Mouse (Mus musculus) forebrain, postnatal 0 days (tissue): ENCODE measurements around the gene Aif1. TPM values are rescaled to one million over a fixed set of nuclear protein-coding genes. Genes with fewer than 3 reads are reported as not detected.
A peak's percentile ranks its signal among the peaks of the same experiment; 100 is the strongest.

Experiments used
- ATAC-seq: fragments of 200-750 bp; cut with Nextera tagmentation; 2 replicates; pipeline ENCODE4 v1.8.0; 2017; ENCODE audit warnings: mild to moderate bottlenecking, moderate library complexity
- DNase-seq: peaks from one replicate; pipeline ENCODE4 v3.0.0-alpha.2; 2015
- H3K27ac ChIP-seq: fragments of 300-500 bp; sonication (generic); 2 replicates; pipeline ENCODE4 v1.5.1; 2014; ENCODE audit warnings: low read depth, mild to moderate bottlenecking, antibody characterized with exemption, low read length, moderate library complexity, mixed read lengths
- H3K27me3 ChIP-seq: fragments of 300-500 bp; sonication (generic); 2 replicates; pipeline ENCODE4 v1.6.1; 2014; ENCODE audit warnings: mild to moderate bottlenecking, low read length, mixed read lengths; ENCODE audit not compliant: insufficient read depth
- H3K36me3 ChIP-seq: fragments of 300-500 bp; sonication (generic); 2 replicates; pipeline ENCODE4 v1.6.1; 2014; ENCODE audit warnings: mild to moderate bottlenecking, moderate library complexity; ENCODE audit not compliant: insufficient read depth
- H3K4me1 ChIP-seq: fragments of 300-500 bp; sonication (generic); 2 replicates; pipeline ENCODE4 v1.6.1; 2014; ENCODE audit warnings: antibody characterized with exemption; ENCODE audit not compliant: insufficient read depth
- H3K4me2 ChIP-seq: fragments of 300-500 bp; sonication (generic); 2 replicates; pipeline ENCODE4 v1.6.1; 2014; ENCODE audit warnings: low read depth, mild to moderate bottlenecking, moderate library complexity
- H3K4me3 ChIP-seq: fragments of 300-500 bp; sonication (generic); 2 replicates; pipeline ENCODE4 v1.5.1; 2014; ENCODE audit warnings: low read depth, low read length, mixed read lengths
- H3K9ac ChIP-seq: fragments of 300-500 bp; sonication (generic); 2 replicates; pipeline ENCODE4 v1.6.1; 2014; ENCODE audit warnings: mild to moderate bottlenecking
- H3K9me3 ChIP-seq: fragments of 300-500 bp; sonication (generic); 2 replicates; pipeline ENCODE4 v1.6.1; 2016; ENCODE audit warnings: low read length
- CTCF ChIP-seq: sonication (generic); IDR thresholded peaks from 2 replicates; pipeline ENCODE4 v1.5.1; 2016; ENCODE audit warnings: antibody characterized with exemption, control low read depth, low read depth
- WGBS: fragments of 180-500 bp; shearing (Covaris S2); extraction: QIAGEN DNeasy Blood & Tissue Kit; methylation state at CpG from one replicate; pipeline ENCODE4 v1.1.7; 2014; 5-methylcytosine and 5-hydroxymethylcytosine counted together
- polyA plus RNA-seq: library from polyadenylated mRNA; unstranded; fragments of >200 nt; fragmentation: Nextera tagmentation; extraction: Ambion mirVana; gene quantifications from 2 replicates; pipeline ENCODE4 v1.2.1, GENCODE M21; 2015
- total RNA-seq: library from RNA; depleted of rRNA; stranded (reverse); fragments of >200 nt; gene quantifications from 2 replicates; pipeline ENCODE4 v1.2.3, GENCODE M21; 2014

Aif1 gene
- total and polyA plus RNA-seq, 2 experiments from 2014 or later: 1.9 to 8.4 TPM

DNA sequence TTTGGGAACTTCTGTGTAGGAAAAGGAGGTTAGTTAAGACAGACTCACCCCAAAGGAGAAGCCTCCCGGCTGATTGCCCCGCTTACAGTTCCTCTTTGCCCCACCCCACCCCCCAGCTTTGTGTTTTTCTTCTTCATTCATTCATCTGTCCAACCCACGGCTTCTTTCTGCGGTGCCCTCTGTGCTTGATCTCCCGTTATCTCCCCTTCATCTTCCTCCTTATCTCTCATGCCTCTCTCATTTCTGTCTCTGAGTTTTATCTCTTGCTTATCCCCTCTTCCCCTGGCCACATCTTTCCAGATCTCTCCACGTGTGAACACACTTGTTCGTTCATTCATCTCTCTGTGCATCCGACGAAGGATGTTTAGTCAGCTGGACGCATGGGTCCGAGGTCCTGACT, 25.3 kb upstream of the Aif1 start:
- Histone ChIP-seq H3K9me3 (no peaks in the 10 kb centered on the region), H3K4me3 (no peak overlapping the region), H3K27ac (no peak overlapping the region), H3K9ac (no peak overlapping the region), H3K4me2 (no peak overlapping the region), H3K4me1 (0 out of 2 replicates have a peak, but pooled peaks cover under 1% of the 10 kb centered on the region), H3K36me3 (no peaks in the 10 kb centered on the region), H3K27me3 (peaks cover 5% of the 10 kb centered on the region)
- no peak for DNase-seq
- no peak for ATAC-seq
- WGBS: 82% methylated on average over 11 of the region's 11 CpGs
- TF ChIP-seq CTCF: no peak

DNA sequence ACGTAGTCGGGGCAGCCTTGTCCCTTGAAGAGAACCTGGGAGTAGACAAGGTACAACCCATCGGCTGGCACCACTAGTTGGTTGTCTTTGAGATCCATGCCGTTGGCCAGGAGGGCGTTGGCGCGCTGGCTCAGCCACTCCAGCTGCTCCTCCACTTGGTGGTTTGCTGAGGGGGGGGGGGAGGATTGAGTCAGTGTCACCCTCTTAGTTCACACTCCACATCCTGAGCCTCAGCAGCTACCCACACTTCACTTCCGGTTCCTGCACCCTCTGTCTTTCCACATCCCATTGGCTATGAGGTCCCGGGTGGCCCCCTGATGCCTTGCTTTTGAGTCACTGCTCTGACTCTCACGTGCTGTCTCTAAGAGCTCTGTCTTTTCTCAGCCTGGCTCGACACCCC, 24.5 kb upstream of the Aif1 start:
- Histone ChIP-seq H3K9ac (no peak overlapping the region), H3K4me3 (no peak overlapping the region), H3K4me2 (no peak overlapping the region), H3K27me3 (peaks cover 7% of the 10 kb centered on the region), H3K36me3 (no peaks in the 10 kb centered on the region), H3K9me3 (no peaks in the 10 kb centered on the region), H3K4me1 (0 out of 2 replicates have a peak, but pooled peaks cover 7% of the 10 kb centered on the region), H3K27ac (no peak overlapping the region)
- whole genome bisulfite sequencing: 87% methylated on average over 11 of the region's 11 CpGs
- no peak for DNase-seq
- TF ChIP-seq CTCF: no peak
- no peak for ATAC-seq

DNA sequence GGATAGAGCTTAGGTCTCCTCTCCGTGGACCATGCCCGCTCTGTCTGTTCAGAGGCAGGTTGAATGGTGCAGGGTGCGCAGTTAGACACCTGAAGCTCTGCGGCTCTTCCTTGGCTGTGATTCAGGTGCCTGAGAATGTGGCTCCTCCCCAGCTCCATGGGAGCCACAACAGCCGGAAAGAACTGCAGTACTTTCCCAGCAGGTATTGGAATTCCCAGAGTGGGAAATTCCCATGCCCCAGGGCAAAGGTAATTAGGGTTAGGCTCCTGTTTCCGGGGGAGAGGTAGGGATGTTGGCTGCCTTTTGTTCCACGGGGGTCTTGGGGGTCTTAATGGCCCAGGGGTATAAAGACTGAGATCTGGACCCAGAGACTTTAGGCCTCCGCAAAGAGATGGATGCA, 23.1 kb upstream of the Aif1 start:
- no peak overlapping the region for H3K4me3 ChIP-seq
- no peaks in the 10 kb centered on the region for H3K36me3 ChIP-seq
- WGBS: 27% methylated on average over 8 of the region's 8 CpGs
- no peak for DNase-seq
- no peak overlapping the region for H3K9ac ChIP-seq
- ATAC-seq: no peak
- no peaks in the 10 kb centered on the region for H3K9me3 ChIP-seq
- TF ChIP-seq CTCF: no peak
- H3K27ac ChIP-seq: no peak overlapping the region
- no peak overlapping the region for H3K4me2 ChIP-seq
- 0 out of 2 replicates have a peak, but pooled peaks cover 10% of the 10 kb centered on the region for H3K4me1 ChIP-seq
- peaks cover 12% of the 10 kb centered on the region for H3K27me3 ChIP-seq

DNA sequence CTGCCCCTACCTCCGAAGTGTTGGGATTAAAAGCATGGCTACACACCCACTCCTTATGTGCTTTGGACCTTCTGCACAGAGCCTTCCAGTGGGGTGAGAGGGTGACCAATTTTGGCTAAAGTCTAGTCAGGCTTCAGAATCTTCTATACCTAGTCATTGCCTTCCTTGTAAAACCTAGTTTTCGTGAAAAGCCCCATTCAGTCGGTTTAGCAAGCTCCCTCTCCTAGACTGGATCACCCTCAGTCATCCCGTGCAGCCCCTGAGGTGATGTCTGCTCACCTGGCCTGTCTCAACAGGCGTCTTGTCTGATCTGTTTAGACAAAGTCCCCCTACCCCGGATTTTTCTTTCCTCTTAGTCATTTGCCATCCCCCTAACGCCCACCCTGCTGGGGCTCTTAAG, 22.2 kb upstream of the Aif1 start:
- ATAC-seq (no peak), DNase-seq (no peak)
- Histone ChIP-seq H3K27ac (no peak overlapping the region), H3K27me3 (peaks cover 12% of the 10 kb centered on the region), H3K4me3 (no peak overlapping the region), H3K9ac (no peak overlapping the region), H3K4me2 (no peak overlapping the region), H3K9me3 (no peaks in the 10 kb centered on the region), H3K36me3 (no peaks in the 10 kb centered on the region), H3K4me1 (0 out of 2 replicates have a peak, but pooled peaks cover 10% of the 10 kb centered on the region)
- no peak for TF ChIP-seq CTCF
- WGBS: 63% methylated on average over 7 of the region's 7 CpGs

DNA sequence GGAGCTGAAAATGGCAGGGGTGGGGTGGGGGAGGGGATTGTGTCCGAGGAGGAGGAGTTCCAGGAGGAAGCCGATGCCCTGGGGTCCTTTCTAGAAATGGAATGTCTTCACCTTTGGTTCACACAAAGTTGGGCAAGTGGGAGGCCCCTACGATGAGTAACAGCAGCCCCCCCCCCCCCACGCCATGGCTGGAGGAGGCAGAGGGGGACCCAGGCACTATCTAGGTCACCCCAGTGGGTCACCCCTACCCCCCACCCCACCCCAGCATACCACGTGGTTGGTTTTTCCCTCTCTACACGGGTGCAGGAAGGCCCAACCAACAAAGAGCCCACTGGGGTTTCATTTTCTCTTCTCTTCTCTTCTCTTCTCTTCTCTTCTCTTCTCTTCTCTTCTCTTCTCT, 21.3 kb upstream of the Aif1 start:
- H3K9ac ChIP-seq: no peak overlapping the region
- WGBS: 51% methylated on average over 5 of the region's 6 CpGs
- ATAC-seq (no peak), DNase-seq (no peak)
- H3K27ac ChIP-seq: no peak overlapping the region
- no peaks in the 10 kb centered on the region for H3K9me3 ChIP-seq
- no peak overlapping the region for H3K4me3 ChIP-seq
- 0 out of 2 replicates have a peak, but pooled peaks cover 10% of the 10 kb centered on the region for H3K4me1 ChIP-seq
- TF ChIP-seq CTCF: no peak
- no peaks in the 10 kb centered on the region for H3K36me3 ChIP-seq
- peaks cover 12% of the 10 kb centered on the region for H3K27me3 ChIP-seq
- H3K4me2 ChIP-seq: no peak overlapping the region

DNA sequence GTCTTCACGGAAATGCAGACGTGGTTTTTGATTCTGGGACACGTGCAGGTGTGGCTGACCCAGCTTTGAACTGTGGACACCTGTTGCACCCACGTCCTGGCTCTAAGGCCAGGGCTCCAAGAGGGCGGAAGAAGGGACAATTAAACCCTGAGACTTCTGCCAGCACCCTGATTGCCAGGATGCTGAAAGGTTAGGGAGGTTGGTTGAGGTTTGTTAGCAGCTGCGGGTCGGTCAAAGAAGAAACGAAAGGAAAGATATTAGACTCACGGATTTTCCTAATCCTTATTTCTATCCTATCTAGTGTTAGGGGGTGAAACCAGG, 20.4 kb upstream of the Aif1 start:
- Histone ChIP-seq H3K4me1 (0 out of 2 replicates have a peak, but pooled peaks cover 10% of the 10 kb centered on the region), H3K9me3 (no peaks in the 10 kb centered on the region), H3K27me3 (peaks cover 12% of the 10 kb centered on the region), H3K27ac (no peak overlapping the region), H3K36me3 (no peaks in the 10 kb centered on the region), H3K4me3 (peak overlapping the region; percentile 38), H3K4me2 (peak overlapping the region; percentile 64), H3K9ac (peak overlapping the region; percentile 23; the same call in 1 of the 2 replicates)
- WGBS: 28% methylated on average over 9 of the region's 9 CpGs
- ATAC-seq: no peak
- no peak for TF ChIP-seq CTCF
- no peak for DNase-seq

DNA sequence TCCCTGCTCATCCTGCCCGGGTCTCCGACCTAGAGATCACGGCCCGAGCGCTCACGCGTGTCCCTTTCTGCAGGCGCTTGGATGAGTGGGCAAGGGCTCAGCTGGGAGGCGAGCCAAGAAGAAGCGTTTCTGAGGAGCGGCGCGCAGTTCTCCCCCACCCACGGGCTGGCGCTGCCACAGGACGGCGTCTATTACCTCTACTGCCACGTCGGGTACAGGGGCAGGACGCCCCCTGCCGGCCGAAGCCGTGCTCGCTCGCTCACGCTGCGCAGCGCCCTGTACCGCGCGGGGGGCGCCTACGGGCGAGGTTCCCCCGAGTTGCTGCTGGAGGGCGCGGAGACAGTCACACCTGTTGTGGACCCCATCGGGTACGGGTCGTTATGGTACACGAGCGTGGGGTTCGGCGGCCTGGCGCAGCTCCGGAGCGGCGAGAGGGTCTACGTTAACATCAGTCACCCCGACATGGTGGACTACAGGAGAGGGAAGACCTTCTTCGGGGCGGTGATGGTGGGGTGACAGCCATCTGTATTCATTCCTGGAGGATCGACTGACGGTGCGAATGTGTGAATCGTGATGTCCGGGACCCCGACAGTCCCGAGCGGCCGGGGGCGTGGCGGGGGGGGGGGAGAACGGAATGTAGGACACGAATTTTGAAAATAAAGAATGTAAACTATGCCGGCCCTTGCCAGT, 19.9 kb upstream of the Aif1 start:
- Histone ChIP-seq H3K36me3 (no peaks in the 10 kb centered on the region), H3K27me3 (peaks cover 12% of the 10 kb centered on the region), H3K9ac (peak overlapping the region; percentile 23), H3K4me1 (0 out of 2 replicates have a peak, but pooled peaks cover 10% of the 10 kb centered on the region), H3K4me3 (peak overlapping the region; percentile 38), H3K9me3 (no peaks in the 10 kb centered on the region), H3K27ac (no peak overlapping the region), H3K4me2 (peak overlapping the region; percentile 64)
- peak; percentile 93 for TF ChIP-seq CTCF
- ATAC-seq (peak; percentile 96), DNase-seq (peak; percentile 80)
- WGBS: 3% methylated on average over 66 of the region's 66 CpGs
